Mouse (Mus musculus): ENCODE measurements at regions not wholly inside any gene's neighbourhood (a gene's known extent, or its start where the extent isn't known, plus 50 kb on each side); places are given as distances from the start of the nearest gene placed in this dataset.

GRCm38 (mm10) chr8:34353140-34353855, 241.8 kb upstream of the Gm10131 start:
- TF ChIP-seq POLR2A (IDR thresholded peaks at IDR 0.05; ENCODE audit: insufficient read length, low read depth), result no peak
- no peak for TF ChIP-seq E2F4 (IDR thresholded peaks at IDR 0.05; ENCODE audit: insufficient read depth)
- no peak for TF ChIP-seq SRF (IDR thresholded peaks at IDR 0.05; ENCODE audit: control insufficient read depth, insufficient read length, low read depth)
- TF ChIP-seq TCF12 (IDR thresholded peaks at IDR 0.05; ENCODE audit: insufficient read depth, poor library complexity, severe bottlenecking), result no peak
- TF ChIP-seq USF1 (IDR thresholded peaks at IDR 0.05; ENCODE audit: low read depth), result no peak
- no peak for TF ChIP-seq MAX (IDR thresholded peaks at IDR 0.05; ENCODE audit: low read depth)
- TF ChIP-seq MYOD1 (IDR thresholded peaks at IDR 0.05; ENCODE audit: control insufficient read depth in 1 of 3, insufficient read length in 2 of 3, low read depth in 2 of 3), result no peak
